Mouse (Mus musculus) lung, postnatal 0 days (tissue): ENCODE measurements around the gene Hook2.

Experiments used
- CTCF ChIP-seq: IDR thresholded peaks from 2 replicates; pipeline ENCODE4 v1.5.1; 2016; ENCODE audit warnings: antibody characterized with exemption, mild to moderate bottlenecking
- EP300 ChIP-seq: IDR thresholded peaks from 2 replicates; pipeline ENCODE4 v1.6.1; 2016; ENCODE audit warnings: antibody characterized with exemption, mild to moderate bottlenecking, control low read depth

- TF ChIP-seq CTCF, result no peak
- TF ChIP-seq EP300, result no peak
These were observed 20.8 kb downstream of the Hook2 start for GRCm38 (mm10) chr8:85011242-85011641.
